Comparison of ENCODE assay signal across 14 mouse cellular contexts in genomic region chr10:121379387-121379786, GRCm38 (mm10). TPM values are rescaled to one million over a fixed set of nuclear protein-coding genes. Genes with fewer than 3 reads are reported as not detected.
DNase-seq lines count a peak whose midpoint lies in the region; ATAC-seq and TF ChIP-seq lines count a peak whose summit lies in the region.
"Had no signal": no experiment of that assay in that cellular context is flagged by ENCODE, and none has a peak within 500 bp of the region (broad histone marks: within the 10 kb centered on the region; RNA-seq: fewer than 3 reads in every experiment).

No protein-coding gene starts in this region.

- 83% methylated on average over 3 of the region's 3 CpGs for WGBS in liver, embryonic 14.5 days (ENCODE audit: insufficient replicate concordance)
- WGBS in liver, embryonic 11.5 days, result 98% methylated on average over 3 of the region's 3 CpGs

- no peak overlapping the region for H3K4me3 ChIP-seq in gastrocnemius, adult 2 months
- no peak overlapping the region for H3K4me3 ChIP-seq in liver, embryonic 14.5 days (ENCODE audit: insufficient read depth in 1 of 2, low read depth in 2 of 2, low read length in 2 of 2)
- H3K4me3 ChIP-seq in liver, embryonic 11.5 days (ENCODE audit: low read depth, low read length), result no peak overlapping the region
- no peak overlapping the region for H3K4me3 ChIP-seq in E14TG2a.4 (replicated peaks; ENCODE audit: low read length)
- no peak overlapping the region for H3K4me3 ChIP-seq in cortical plate, adult 2 months (ENCODE audit: insufficient read depth, low read length)
- H3K4me3 ChIP-seq: embryonic facial prominence, embryonic 13.5 days; limb, embryonic 10.5 days; midbrain, embryonic 15.5 days had no signal

- no peak overlapping the region for H3K27ac ChIP-seq in gastrocnemius, adult 2 months
- no peak overlapping the region for H3K27ac ChIP-seq in liver, embryonic 14.5 days
- no peak overlapping the region for H3K27ac ChIP-seq in liver, embryonic 11.5 days (ENCODE audit: low read depth, low read length)
- no peak overlapping the region for H3K27ac ChIP-seq in cortical plate, adult 2 months (ENCODE audit: insufficient read depth, low read length)
- H3K27ac ChIP-seq: embryonic facial prominence, embryonic 13.5 days; limb, embryonic 10.5 days; midbrain, embryonic 15.5 days had no signal

- no peak for TF ChIP-seq POLR2A in cortical plate, adult 2 months (IDR thresholded peaks at IDR 0.05; ENCODE audit: extremely low read depth, insufficient read depth, low read length)

- H3K4me2 ChIP-seq in liver, embryonic 14.5 days (ENCODE audit: low read depth), result no peak overlapping the region
- no peak overlapping the region for H3K4me2 ChIP-seq in liver, embryonic 11.5 days
- H3K4me2 ChIP-seq: embryonic facial prominence, embryonic 13.5 days; midbrain, embryonic 15.5 days had no signal

- TF ChIP-seq CTCF in gastrocnemius, adult 2 months (IDR thresholded peaks at IDR 0.05), result peak; percentile 39
- TF ChIP-seq CTCF in liver, embryonic 14.5 days (IDR thresholded peaks at IDR 0.05; ENCODE audit: low read depth), result peak; percentile 44
- peak; percentile 51 for TF ChIP-seq CTCF in E14TG2a.4 (conservative IDR thresholded peaks at IDR 0.05; ENCODE audit: low read length)
- TF ChIP-seq CTCF in cortical plate, adult 2 months (IDR thresholded peaks at IDR 0.05; ENCODE audit: extremely low read depth, insufficient read depth, low read length), result peak; percentile 15; the same call in 1 of the 2 replicates

- H3K36me3 ChIP-seq in liver, embryonic 14.5 days (replicated peaks; ENCODE audit: control insufficient read depth, insufficient read depth, low read depth), result peaks cover 6% of the 10 kb centered on the region
- H3K36me3 ChIP-seq in liver, embryonic 11.5 days (ENCODE audit: control insufficient read depth, insufficient read depth, low read length), result peaks cover 40% of the 10 kb centered on the region
- peaks cover 95% of the 10 kb centered on the region for H3K36me3 ChIP-seq in E14TG2a.4 (ENCODE audit: insufficient read depth, low read length)

- H3K9me3 ChIP-seq in liver, embryonic 14.5 days (ENCODE audit: control insufficient read depth, low read length), result no peaks in the 10 kb centered on the region
- no peaks in the 10 kb centered on the region for H3K9me3 ChIP-seq in liver, embryonic 11.5 days (ENCODE audit: control insufficient read depth, low read length)
- no peaks in the 10 kb centered on the region for H3K9me3 ChIP-seq in E14TG2a.4 (ENCODE audit: low read length)
- H3K9me3 ChIP-seq: embryonic facial prominence, embryonic 13.5 days; limb, embryonic 10.5 days; midbrain, embryonic 15.5 days had no signal

- no peaks in the 10 kb centered on the region for H3K27me3 ChIP-seq in liver, embryonic 14.5 days (ENCODE audit: control insufficient read depth, insufficient read depth, low read length)
- H3K27me3 ChIP-seq in liver, embryonic 11.5 days (replicated peaks; ENCODE audit: control insufficient read depth, insufficient read depth, low read length), result no peaks in the 10 kb centered on the region
- no peaks in the 10 kb centered on the region for H3K27me3 ChIP-seq in E14TG2a.4 (ENCODE audit: insufficient read depth, low read length)
- H3K27me3 ChIP-seq: embryonic facial prominence, embryonic 13.5 days; midbrain, embryonic 15.5 days had no signal

- no peak for TF ChIP-seq EP300 in liver, embryonic 14.5 days (IDR thresholded peaks at IDR 0.05; ENCODE audit: low read depth)

- intact Hi-C loops in gastrocnemius, adult 2 months (cut with DNase I), result no loop called here

- no peak for ATAC-seq in liver, embryonic 14.5 days (ENCODE audit: insufficient read depth)
- ATAC-seq in liver, embryonic 11.5 days (replicated peaks; ENCODE audit: low FRiP score), result no peak
- no peak for ATAC-seq in erythroid progenitor cell, adult 5-6 weeks (replicated peaks; ENCODE audit: low FRiP score, poor library complexity, severe bottlenecking)
- ATAC-seq: midbrain, embryonic 15.5 days had no signal

- H3K9ac ChIP-seq in liver, embryonic 14.5 days (replicated peaks), result no peak overlapping the region
- no peak overlapping the region for H3K9ac ChIP-seq in liver, embryonic 11.5 days (ENCODE audit: low read depth, low read length)
- H3K9ac ChIP-seq: embryonic facial prominence, embryonic 13.5 days; midbrain, embryonic 15.5 days had no signal

- H3K4me1 ChIP-seq in liver, embryonic 14.5 days (replicated peaks; ENCODE audit: control insufficient read depth in 2 of 2, insufficient read depth in 2 of 2, low read length in 1 of 2), result peaks cover 6 to 13% of the 10 kb centered on the region in 2 experiments
- H3K4me1 ChIP-seq in liver, embryonic 11.5 days (replicated peaks; ENCODE audit: control insufficient read depth, insufficient read depth, low read length), result peaks cover 4% of the 10 kb centered on the region
- H3K4me1 ChIP-seq in E14TG2a.4 (replicated peaks; ENCODE audit: low read depth, low read length), result peaks cover 36% of the 10 kb centered on the region
- H3K4me1 ChIP-seq in cortical plate, adult 2 months (ENCODE audit: control insufficient read depth, insufficient read depth, low read length), result no peaks in the 10 kb centered on the region; the same call in 1 of the 2 replicates
- H3K4me1 ChIP-seq: midbrain, embryonic 15.5 days had no signal

- DNase-seq in gastrocnemius, adult 2 months, result no peak
- DNase-seq in gastrocnemius, adult 8-10 months (ENCODE audit: low spot score in 2 of 2), result no peak
- no peak for DNase-seq in liver, embryonic 14.5 days (ENCODE audit: low read depth in 3 of 3, low spot score in 3 of 3)
- DNase-seq in liver, embryonic 11.5 days (ENCODE audit: low spot score), result no peak
- DNase-seq in layer of hippocampus, postnatal 10 days (ENCODE audit: low spot score in 2 of 2), result no peak
- DNase-seq: adrenal gland, postnatal 14 days; lung, adult 2 months; thymus, adult 18-20 months had no signal

RNA-seq across cellular contexts. Expression of gene Gns, which starts 14.5 kb away (rescaled TPM):
- total RNA-seq in gastrocnemius, adult 2 months (2021), result 10 to 100 TPM; 27.3 to 34.0 TPM
- total RNA-seq in gastrocnemius, adult 8-10 months (2022), result 10 to 100 TPM; 24.0 to 30.4 (median 28.8) TPM
- polyA plus RNA-seq in liver, embryonic 14.5 days (2012; rRNA removed), result 6.5 and 7.3 TPM in 2 replicates
- polyA plus RNA-seq in liver, embryonic 14.5 days (2014; fragmentation: Nextera tagmentation; extraction: Ambion mirVana), result 12.2 and 14.2 TPM in 2 replicates
- polyA plus RNA-seq in liver, embryonic 11.5 days (2014; fragmentation: Nextera tagmentation; extraction: Ambion mirVana), result 31.2 and 31.6 TPM in 2 replicates
- 44.7 and 46.8 TPM in 2 replicates for polyA plus RNA-seq in cortical plate, adult 2 months (2012; rRNA removed)
- total RNA-seq in layer of hippocampus, postnatal 10 days (2021), result 10 to 100 TPM; 75.8 to 79.0 TPM
- total RNA-seq in erythroid progenitor cell, adult 5-6 weeks (2015; ENCODE audit: low replicate concordance), result 17.2 and 19.8 TPM in 2 replicates
- 9.6 and 13.0 TPM in 2 replicates for total RNA-seq in erythroid progenitor cell, adult 5-6 weeks (2017; ENCODE audit: low replicate concordance)

RNA-seq across cellular contexts. Expression of gene Tbc1d30, which starts 28.3 kb away (rescaled TPM):
- total RNA-seq in gastrocnemius, adult 2 months (2021), result under 1 TPM; 0.20 to 0.36 TPM
- total RNA-seq in gastrocnemius, adult 8-10 months (2022), result under 1 TPM; 0.19 to 0.53 (median 0.32) TPM
- 0.23 and 0.26 TPM in 2 replicates for polyA plus RNA-seq in liver, embryonic 14.5 days (2012; rRNA removed)
- polyA plus RNA-seq in liver, embryonic 14.5 days (2014; fragmentation: Nextera tagmentation; extraction: Ambion mirVana), result 0.11 and 0.25 TPM in 2 replicates
- polyA plus RNA-seq in liver, embryonic 11.5 days (2014; fragmentation: Nextera tagmentation; extraction: Ambion mirVana), result 0.27 and 0.78 TPM in 2 replicates
- polyA plus RNA-seq in cortical plate, adult 2 months (2012; rRNA removed), result 48.6 and 49.1 TPM in 2 replicates
- 10 to 100 TPM; 42.0 to 44.1 TPM for total RNA-seq in layer of hippocampus, postnatal 10 days (2021)
- total RNA-seq in erythroid progenitor cell, adult 5-6 weeks (2015; ENCODE audit: low replicate concordance), result 5.0 TPM in 1 of 2 replicates, not detected in the other
- 1.0 TPM in 1 of 2 replicates, not detected in the other for total RNA-seq in erythroid progenitor cell, adult 5-6 weeks (2017; ENCODE audit: low replicate concordance)

Comparison
In these comparisons a context has a peak if more than half of its experiments do, and no peak if none do; other contexts are left out.
1. RNA of gene Tbc1d30, which starts 28.3 kb away (total RNA-seq): 42.0 to 44.1 TPM in layer of hippocampus, postnatal 10 days; 1.0 to 5.0 TPM in erythroid progenitor cell, adult 5-6 weeks, 0.19 to 0.53 TPM in gastrocnemius, adult 8-10 months and 0.20 to 0.36 TPM in gastrocnemius, adult 2 months; every median in the first group is over 4 times any median in the second.
2. Peak in every context shown above with its lines, with median percentiles within 50 percentile points of each other: CTCF ChIP-seq.